Mouse (Mus musculus) heart, adult 18-20 months (tissue): ENCODE results near the gene Dennd4b. TPM values are rescaled to one million over a fixed set of nuclear protein-coding genes. Genes with fewer than 3 reads are reported as not detected.
"Not testable (repeated sequence)": the region's sequence is repeated elsewhere in the genome, so short reads cannot be mapped to it uniquely, and the experiment has no call there.

Experiments used
- DNase-seq, 2 experiments: peaks; one replicate each; pipeline ENCODE4 v3.0.0; 2021 to 2022; ENCODE audit warnings: mixed read lengths in 1 of 2
- total RNA-seq, 2 experiments: library from RNA; stranded (reverse); gene quantifications; 2 replicates each; pipeline ENCODE4 v1.2.3; 2021

The Dennd4b gene
- total RNA-seq, 2 experiments from 2014 or later: 33.6 to 37.5 TPM

GRCm38 (mm10) chr3:90253174-90253573 lies 11.8 kb upstream of the Dennd4b start:
- not testable (repeated sequence) for DNase-seq

- peak; percentile 95 to 99 for DNase-seq
These were observed 11.1 kb upstream of the Dennd4b start, which contains the start of gene Crtc2 for GRCm38 (mm10) chr3:90253653-90254418. TSS of gene Crtc2 (plus strand) at chr3:90254163.

GRCm38 (mm10) chr3:90254419-90255193 lies 10.4 kb upstream of the Dennd4b start:
- no peak for DNase-seq

GRCm38 (mm10) chr3:90255194-90255565 lies 9.8 kb upstream of the Dennd4b start:
- DNase-seq: no peak

GRCm38 (mm10) chr3:90255784-90256353 lies 9.1 kb upstream of the Dennd4b start:
- DNase-seq: no peak

- no peak for DNase-seq
These were observed 8.1 kb upstream of the Dennd4b start for GRCm38 (mm10) chr3:90256731-90257530.

GRCm38 (mm10) chr3:90258521-90258920 lies 6.5 kb upstream of the Dennd4b start:
- DNase-seq: no peak

- no peak for DNase-seq
These were observed 1.7 kb upstream of the Dennd4b start for GRCm38 (mm10) chr3:90263121-90263771.

- DNase-seq: no peak
These were observed 325 bp upstream of the Dennd4b start for GRCm38 (mm10) chr3:90264687-90265033.

GRCm38 (mm10) chr3:90265932-90266741 lies 1.2 kb downstream of the Dennd4b start:
- DNase-seq: peak; percentile 63 to 78

- no peak for DNase-seq
These were observed 2.2 kb downstream of the Dennd4b start for GRCm38 (mm10) chr3:90266901-90267775.

GRCm38 (mm10) chr3:90268190-90268589 lies 3.2 kb downstream of the Dennd4b start:
- DNase-seq: no peak

- DNase-seq: no peak
These were observed 4.0 kb downstream of the Dennd4b start for GRCm38 (mm10) chr3:90268971-90269370.

GRCm38 (mm10) chr3:90270784-90271183 lies 5.8 kb downstream of the Dennd4b start:
- no peak for DNase-seq

- no peak for DNase-seq
These were observed 7.2 kb downstream of the Dennd4b start for GRCm38 (mm10) chr3:90272170-90272569.

GRCm38 (mm10) chr3:90273855-90274254 lies 8.9 kb downstream of the Dennd4b start:
- DNase-seq: no peak

GRCm38 (mm10) chr3:90275286-90275685 lies 10.3 kb downstream of the Dennd4b start:
- DNase-seq: no peak

- DNase-seq: no peak
These were observed 11.9 kb downstream of the Dennd4b start for GRCm38 (mm10) chr3:90276858-90277257.

GRCm38 (mm10) chr3:90277793-90278192 lies 12.8 kb downstream of the Dennd4b start:
- DNase-seq: no peak

GRCm38 (mm10) chr3:90278211-90278610 lies 13.2 kb downstream of the Dennd4b start:
- no peak for DNase-seq
